Mouse (Mus musculus): ENCODE results near the gene Dlg2. TPM values are rescaled to one million over a fixed set of nuclear protein-coding genes. Genes with fewer than 3 reads are reported as not detected.

Dlg2 gene
- polyA plus RNA-seq, 1 experiment from 2014 or later: 8.1 TPM

DNA sequence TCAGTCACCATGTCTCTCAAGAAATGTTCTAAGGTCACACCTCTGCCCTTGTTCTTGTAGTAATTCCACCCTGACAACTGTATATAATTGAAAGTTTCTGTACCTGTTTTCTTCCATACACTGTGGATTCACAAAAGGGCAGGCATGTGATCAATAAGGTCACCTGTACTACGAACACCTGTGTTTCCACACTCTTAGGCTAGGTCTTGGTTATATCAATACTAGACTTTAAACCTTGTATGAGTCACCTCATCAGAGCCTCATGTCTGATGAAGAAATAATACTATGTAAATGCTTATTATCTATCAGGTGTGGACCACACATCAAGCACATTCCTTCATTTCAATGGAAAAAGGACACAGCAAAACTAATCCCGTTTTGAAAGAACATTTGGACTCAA lies 1831.7 kb downstream of the Dlg2 start:
- Histone ChIP-seq H3K27me3 (replicated peaks) (no peaks in the 10 kb centered on the region), H3K27ac (no peak overlapping the region), H3K9ac (no peak overlapping the region), H3K36me3 (no peaks in the 10 kb centered on the region), H3K4me1 (no peaks in the 10 kb centered on the region), H3K4me3 (no peak overlapping the region), H3K9me3 (no peaks in the 10 kb centered on the region), H3K4me2 (replicated peaks) (no peak overlapping the region)
- 88% methylated on average over 2 of the region's 2 CpGs for WGBS
- no peak for ATAC-seq (ENCODE audit: low FRiP score, low read depth)

DNA sequence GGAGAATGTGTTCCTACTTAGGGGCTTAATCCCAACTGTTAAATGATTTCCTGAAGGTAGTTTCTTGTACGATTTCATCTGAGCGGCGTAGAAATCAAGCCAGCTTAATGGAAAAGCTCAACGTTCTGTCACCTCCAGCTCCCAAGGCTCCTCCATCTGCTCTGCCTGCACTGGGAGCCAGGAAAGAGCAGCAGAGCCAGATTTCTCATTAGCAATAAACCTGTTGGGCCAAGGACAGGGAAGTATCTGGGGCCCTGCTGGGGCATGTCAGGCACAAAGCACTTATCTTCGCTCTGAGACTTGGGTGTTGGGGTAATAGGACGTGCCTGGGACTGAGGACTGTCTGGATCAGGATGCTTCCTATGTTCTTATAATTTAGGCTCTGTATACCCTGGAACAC lies 1839.9 kb downstream of the Dlg2 start:
- WGBS: 85% methylated on average over 6 of the region's 6 CpGs
- ATAC-seq (ENCODE audit: low FRiP score, low read depth): no peak

DNA sequence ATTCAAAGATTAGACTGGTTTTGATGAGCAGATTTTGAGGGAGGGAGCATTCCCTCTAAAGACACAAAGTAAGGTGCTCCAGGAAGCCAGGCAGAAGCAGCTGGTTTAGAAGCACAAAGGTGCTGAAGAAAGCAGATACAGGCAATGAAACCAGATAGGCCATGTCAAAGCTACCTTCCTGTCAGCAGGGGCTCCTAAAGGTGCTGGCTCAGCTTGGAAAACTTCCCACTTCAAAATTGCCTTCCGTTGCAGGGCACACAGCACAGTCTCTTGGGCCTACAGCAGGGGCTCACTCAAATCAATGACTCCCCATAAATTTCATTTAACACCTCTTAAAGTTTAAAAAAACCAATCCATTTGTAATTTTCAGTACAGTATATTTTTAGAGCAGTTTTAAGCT lies 1843.0 kb downstream of the Dlg2 start:
- Histone ChIP-seq H3K27me3 (replicated peaks) (no peaks in the 10 kb centered on the region), H3K4me3 (no peak overlapping the region), H3K36me3 (no peaks in the 10 kb centered on the region), H3K9ac (no peak overlapping the region), H3K4me1 (peaks cover 14% of the 10 kb centered on the region; the same call in 1 of the 2 replicates), H3K9me3 (no peaks in the 10 kb centered on the region), H3K4me2 (replicated peaks) (no peak overlapping the region), H3K27ac (no peak overlapping the region)
- WGBS: 65% methylated on average over 1 of the region's 1 CpGs
- ATAC-seq (ENCODE audit: low FRiP score, low read depth): no peak

More for the DNA sequence above, 1839.9 kb downstream of the Dlg2 start:
- no peak overlapping the region for H3K4me3 ChIP-seq
- no peak overlapping the region for H3K4me2 ChIP-seq (replicated peaks)
- no peaks in the 10 kb centered on the region for H3K36me3 ChIP-seq
- H3K9ac ChIP-seq: no peak overlapping the region
- no peak overlapping the region for H3K27ac ChIP-seq
- no peaks in the 10 kb centered on the region for H3K4me1 ChIP-seq
- no peaks in the 10 kb centered on the region for H3K27me3 ChIP-seq (replicated peaks)
- no peaks in the 10 kb centered on the region for H3K9me3 ChIP-seq

DNA sequence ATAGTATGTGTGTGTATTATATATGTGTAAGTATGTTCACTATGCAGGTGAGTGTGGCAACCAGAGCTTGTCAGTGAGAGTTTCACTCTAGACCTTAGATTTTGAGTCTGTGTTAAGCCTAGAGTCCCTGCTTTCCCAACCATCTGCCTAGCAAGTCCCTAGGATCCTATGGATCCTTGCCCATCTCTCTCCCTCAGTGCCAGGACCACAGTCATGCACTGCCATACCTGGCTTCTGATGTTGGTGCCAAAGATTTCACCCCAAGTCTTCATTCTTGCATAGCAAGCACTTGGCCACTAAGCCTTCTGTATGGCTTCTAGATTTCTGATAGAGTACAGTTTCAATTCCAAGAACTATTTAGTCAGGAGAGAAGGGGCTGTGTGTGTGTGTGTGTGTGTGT lies 1843.7 kb downstream of the Dlg2 start:
- Histone ChIP-seq H3K36me3 (no peaks in the 10 kb centered on the region), H3K4me1 (peaks cover 14% of the 10 kb centered on the region; the same call in 1 of the 2 replicates), H3K4me2 (replicated peaks) (no peak overlapping the region), H3K9me3 (no peaks in the 10 kb centered on the region), H3K27me3 (replicated peaks) (no peaks in the 10 kb centered on the region), H3K9ac (no peak overlapping the region), H3K27ac (no peak overlapping the region), H3K4me3 (no peak overlapping the region)
- no peak for ATAC-seq (ENCODE audit: low FRiP score, low read depth)

DNA sequence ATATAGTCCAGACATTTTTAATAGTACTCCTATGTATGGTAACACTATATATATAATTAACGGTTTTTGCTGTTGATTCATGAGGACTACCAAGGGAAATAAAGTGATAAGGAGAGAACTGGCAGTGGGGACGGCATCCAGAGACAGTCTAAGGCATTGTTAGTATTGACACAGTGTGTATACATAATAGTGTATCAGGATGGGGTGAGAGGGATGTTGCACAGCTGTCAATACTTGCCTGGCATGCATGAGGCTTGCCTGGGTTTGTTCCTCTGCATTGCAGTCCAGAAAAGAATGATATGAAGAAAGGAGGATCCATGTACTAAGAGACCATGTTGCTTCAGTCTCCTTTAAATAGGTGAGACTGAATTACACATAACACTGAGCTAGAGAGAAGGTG lies 1845.3 kb downstream of the Dlg2 start:
- no peak for ATAC-seq (ENCODE audit: low FRiP score, low read depth)
- Histone ChIP-seq H3K4me3 (no peak overlapping the region), H3K9ac (no peak overlapping the region), H3K4me2 (replicated peaks) (no peak overlapping the region), H3K36me3 (no peaks in the 10 kb centered on the region), H3K4me1 (peaks cover 14% of the 10 kb centered on the region; the same call in 1 of the 2 replicates), H3K9me3 (no peaks in the 10 kb centered on the region), H3K27ac (no peak overlapping the region), H3K27me3 (replicated peaks) (no peaks in the 10 kb centered on the region)
- whole genome bisulfite sequencing: 80% methylated on average over 2 of the region's 2 CpGs

DNA sequence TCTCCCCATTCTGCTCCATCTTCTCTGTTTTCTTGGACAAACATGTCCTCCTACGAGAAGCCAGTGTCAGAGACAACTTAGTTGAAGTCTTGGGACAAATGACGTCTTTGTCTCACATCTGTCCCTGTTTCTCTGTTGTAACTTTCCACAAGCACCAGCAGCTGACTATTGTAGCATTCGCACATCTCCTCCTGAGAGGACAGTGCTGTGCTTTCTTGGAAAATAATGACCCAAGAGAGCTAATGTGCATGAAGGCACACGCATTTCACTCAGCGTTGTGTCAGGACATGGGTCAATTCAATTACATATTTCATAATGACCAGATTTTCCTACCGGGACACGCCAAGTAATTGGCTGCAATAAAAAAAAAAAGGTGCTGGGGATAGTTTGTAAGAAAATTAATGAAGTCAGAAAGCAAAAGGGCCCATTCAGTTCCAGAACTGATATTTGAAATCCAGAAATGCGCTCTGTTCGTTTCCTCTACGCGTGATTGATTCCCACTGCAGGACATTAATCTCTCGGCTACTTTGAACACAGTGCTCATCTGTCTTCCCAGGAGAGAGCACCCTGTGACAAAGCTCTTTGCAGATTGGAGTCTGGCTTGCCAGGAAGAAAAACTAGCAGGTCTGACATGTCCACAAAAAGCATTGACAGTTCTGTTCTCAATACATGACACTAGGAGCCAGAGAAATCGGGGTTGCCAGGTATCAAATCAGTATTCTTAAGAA lies 1846.0 kb downstream of the Dlg2 start:
- no peaks in the 10 kb centered on the region for H3K36me3 ChIP-seq
- no peak overlapping the region for H3K9ac ChIP-seq
- H3K4me2 ChIP-seq (replicated peaks): no peak overlapping the region
- H3K27ac ChIP-seq: no peak overlapping the region
- 38% methylated on average over 13 of the region's 13 CpGs for WGBS
- no peaks in the 10 kb centered on the region for H3K27me3 ChIP-seq (replicated peaks)
- H3K4me1 ChIP-seq: peaks cover 14% of the 10 kb centered on the region; the same call in 1 of the 2 replicates
- 0 out of 2 replicates have a peak, but pooled peaks have one; percentile 48 for ATAC-seq (ENCODE audit: low FRiP score, low read depth)
- H3K4me3 ChIP-seq: no peak overlapping the region
- no peaks in the 10 kb centered on the region for H3K9me3 ChIP-seq

DNA sequence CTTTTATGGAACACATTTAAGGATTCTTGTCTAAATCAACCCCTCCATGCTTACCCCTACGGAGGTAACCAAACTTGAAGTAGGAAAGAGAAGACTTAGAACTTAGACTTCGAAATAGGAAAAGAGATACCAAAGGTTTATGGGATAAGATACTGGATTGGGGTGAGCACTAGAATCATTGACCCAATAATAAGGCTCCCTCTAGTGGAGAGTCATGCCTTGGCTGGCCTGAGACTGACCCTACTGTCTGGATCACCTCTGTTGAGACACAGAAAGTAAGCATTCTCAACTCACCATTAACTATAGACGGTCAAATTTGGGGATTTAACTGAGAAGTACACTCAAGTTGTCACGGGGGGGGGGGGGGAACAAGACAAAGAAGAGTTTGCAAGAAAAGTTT lies 1847.2 kb downstream of the Dlg2 start:
- H3K9me3 ChIP-seq: no peaks in the 10 kb centered on the region
- H3K27ac ChIP-seq: no peak overlapping the region
- H3K4me2 ChIP-seq (replicated peaks): no peak overlapping the region
- no peaks in the 10 kb centered on the region for H3K27me3 ChIP-seq (replicated peaks)
- peaks cover 14% of the 10 kb centered on the region; the same call in 1 of the 2 replicates for H3K4me1 ChIP-seq
- H3K4me3 ChIP-seq: no peak overlapping the region
- WGBS: 43% methylated on average over 4 of the region's 4 CpGs
- no peak for ATAC-seq (ENCODE audit: low FRiP score, low read depth)
- no peak overlapping the region for H3K9ac ChIP-seq
- H3K36me3 ChIP-seq: no peaks in the 10 kb centered on the region

DNA sequence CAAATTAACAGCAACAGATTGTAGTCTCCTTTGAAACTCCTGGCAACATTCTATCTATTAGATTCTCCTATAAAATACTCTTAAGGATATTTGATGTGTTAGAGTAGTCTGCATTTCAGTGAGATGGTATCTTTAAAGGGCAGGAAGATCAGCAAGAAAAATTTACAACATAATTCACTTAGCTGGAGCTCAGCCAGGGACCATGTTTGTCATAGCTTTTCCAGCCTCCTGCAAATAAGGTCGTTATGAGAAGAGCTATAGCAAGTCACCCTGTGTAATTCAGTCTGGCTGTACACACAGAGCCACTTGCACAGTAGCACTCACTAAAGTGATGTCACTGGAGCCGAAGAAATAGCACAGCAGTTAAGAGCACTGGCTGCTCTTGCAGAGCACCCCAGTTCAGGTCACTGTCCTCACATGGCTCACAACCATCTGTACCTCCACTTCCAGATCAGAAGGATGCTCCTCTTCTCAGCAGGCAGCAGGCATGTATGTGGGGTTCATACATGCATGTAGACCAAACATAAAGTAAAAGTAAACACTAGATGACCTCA lies 1850.9 kb downstream of the Dlg2 start:
- WGBS: 54% methylated on average over 2 of the region's 2 CpGs
- Histone ChIP-seq H3K4me1 (peaks cover 8% of the 10 kb centered on the region; the same call in 1 of the 2 replicates), H3K9ac (no peak overlapping the region), H3K4me2 (replicated peaks) (no peak overlapping the region), H3K9me3 (no peaks in the 10 kb centered on the region), H3K36me3 (no peaks in the 10 kb centered on the region), H3K27me3 (replicated peaks) (no peaks in the 10 kb centered on the region), H3K4me3 (no peak overlapping the region), H3K27ac (no peak overlapping the region)
- ATAC-seq (ENCODE audit: low FRiP score, low read depth): no peak

DNA sequence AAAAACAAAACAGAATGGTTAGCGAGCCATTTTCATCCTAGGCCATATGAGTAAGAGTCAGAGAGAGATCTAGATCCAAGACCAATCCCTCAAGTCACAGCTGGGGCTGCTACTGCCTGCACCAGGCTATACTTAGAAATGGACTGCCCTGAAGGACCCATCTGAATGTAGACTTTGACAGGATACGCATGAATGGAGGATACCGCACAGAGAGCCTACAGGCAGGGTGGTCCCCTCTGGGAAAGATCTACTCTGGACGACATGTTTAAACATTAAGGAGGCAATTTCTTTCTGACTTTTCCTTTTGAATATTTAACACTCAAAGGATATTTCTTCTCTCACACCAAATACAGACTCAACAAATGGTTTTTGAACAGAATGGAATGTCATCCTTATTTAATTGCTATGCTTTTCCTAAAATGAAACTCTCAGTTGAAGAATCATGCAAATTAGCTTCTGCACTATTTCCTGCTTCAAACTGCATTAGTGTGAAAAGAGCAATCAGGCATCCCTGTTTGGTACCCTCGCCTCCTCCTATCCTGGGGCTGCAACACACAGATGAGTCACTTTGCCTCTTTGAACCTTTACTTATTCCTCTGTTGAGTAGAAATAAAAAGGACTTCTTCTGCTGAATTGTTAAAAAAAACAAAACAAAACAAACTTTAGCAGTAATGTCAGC lies 1856.9 kb downstream of the Dlg2 start:
- Histone ChIP-seq H3K9ac (no peak overlapping the region), H3K36me3 (no peaks in the 10 kb centered on the region)
- 75% methylated on average over 5 of the region's 5 CpGs for WGBS

DNA sequence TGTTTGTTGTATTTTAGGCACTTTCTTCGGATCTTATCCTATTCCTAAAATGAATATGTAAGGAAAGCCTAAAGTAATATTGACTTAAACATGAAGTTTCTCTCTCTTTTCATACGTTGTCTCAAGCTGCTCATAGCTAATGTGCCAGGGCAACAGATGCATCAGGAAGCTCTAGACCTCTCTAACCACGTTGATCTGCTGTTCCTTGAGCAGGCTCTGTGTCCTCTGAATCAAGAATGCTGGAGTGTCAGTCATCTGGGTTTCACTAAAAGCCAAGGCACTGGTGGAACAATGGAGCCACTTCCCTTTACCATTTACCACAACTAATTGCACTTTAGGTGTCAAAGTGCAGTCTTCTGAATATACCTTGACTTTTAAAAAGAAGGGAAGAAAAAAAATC lies 1880.1 kb downstream of the Dlg2 start:
- no peak overlapping the region for H3K4me2 ChIP-seq (replicated peaks)
- H3K27me3 ChIP-seq (replicated peaks): no peaks in the 10 kb centered on the region
- H3K9me3 ChIP-seq: no peaks in the 10 kb centered on the region
- ATAC-seq (ENCODE audit: low FRiP score, low read depth): no peak
- no peak overlapping the region for H3K27ac ChIP-seq
- no peak overlapping the region for H3K4me3 ChIP-seq
- 75% methylated on average over 3 of the region's 3 CpGs for WGBS
- H3K36me3 ChIP-seq: no peaks in the 10 kb centered on the region
- H3K9ac ChIP-seq: no peak overlapping the region
- H3K4me1 ChIP-seq: no peaks in the 10 kb centered on the region

More for the DNA sequence above, 1856.9 kb downstream of the Dlg2 start:
- Histone ChIP-seq H3K27ac (no peak overlapping the region), H3K9me3 (no peaks in the 10 kb centered on the region), H3K4me3 (no peak overlapping the region), H3K27me3 (replicated peaks) (no peaks in the 10 kb centered on the region), H3K4me2 (replicated peaks) (no peak overlapping the region), H3K4me1 (no peaks in the 10 kb centered on the region)
- no peak for ATAC-seq (ENCODE audit: low FRiP score, low read depth)

DNA sequence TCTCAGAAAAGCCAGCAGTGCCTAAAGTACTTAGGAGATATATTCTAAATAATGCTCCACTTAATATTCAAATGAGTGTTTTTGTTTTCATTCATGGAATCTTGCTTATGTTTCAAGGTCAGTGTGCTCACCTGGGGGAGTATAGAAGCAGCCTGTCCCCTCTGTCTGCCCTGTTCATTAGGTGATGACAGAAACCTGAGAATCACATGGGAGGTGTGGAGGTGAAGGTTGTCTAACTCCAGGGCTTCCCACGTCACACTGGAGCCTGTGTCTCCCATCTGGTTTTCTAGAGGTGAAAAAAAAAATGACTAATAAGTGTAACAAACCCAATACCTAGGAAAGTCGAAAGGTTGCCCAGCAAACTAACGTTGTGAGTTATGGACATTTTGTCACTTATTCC lies 1886.9 kb downstream of the Dlg2 start:
- no peak overlapping the region for H3K9ac ChIP-seq
- H3K4me1 ChIP-seq: no peaks in the 10 kb centered on the region
- no peaks in the 10 kb centered on the region for H3K9me3 ChIP-seq
- ATAC-seq (ENCODE audit: low FRiP score, low read depth): no peak
- no peaks in the 10 kb centered on the region for H3K36me3 ChIP-seq
- no peaks in the 10 kb centered on the region for H3K27me3 ChIP-seq (replicated peaks)
- H3K27ac ChIP-seq: no peak overlapping the region
- WGBS: 79% methylated on average over 3 of the region's 3 CpGs
- H3K4me3 ChIP-seq: no peak overlapping the region
- H3K4me2 ChIP-seq (replicated peaks): no peak overlapping the region

DNA sequence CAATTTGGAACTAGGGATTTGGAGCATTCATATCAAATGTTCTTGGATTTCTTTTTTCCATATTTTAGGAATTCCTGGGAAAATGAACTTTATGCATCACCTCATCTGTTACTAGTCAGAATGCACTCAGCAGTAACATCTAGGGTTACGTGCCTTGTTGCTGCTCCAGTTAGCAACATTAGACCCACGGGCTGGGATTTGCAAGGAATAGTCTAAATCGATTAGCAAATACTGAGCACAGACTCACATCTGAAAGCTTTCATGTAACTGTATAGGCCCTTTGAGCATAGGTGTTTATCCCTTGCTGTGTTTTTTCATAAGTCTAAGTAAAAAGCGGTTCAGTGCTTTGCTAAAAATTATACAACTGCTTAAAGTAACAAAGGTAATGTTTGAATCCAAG lies 1887.3 kb downstream of the Dlg2 start:
- Histone ChIP-seq H3K4me2 (replicated peaks) (no peak overlapping the region), H3K9ac (no peak overlapping the region), H3K27ac (no peak overlapping the region), H3K27me3 (replicated peaks) (no peaks in the 10 kb centered on the region), H3K4me1 (no peaks in the 10 kb centered on the region), H3K36me3 (no peaks in the 10 kb centered on the region), H3K4me3 (no peak overlapping the region), H3K9me3 (no peaks in the 10 kb centered on the region)
- ATAC-seq (ENCODE audit: low FRiP score, low read depth): no peak
- 89% methylated on average over 4 of the region's 4 CpGs for WGBS

All from neural tube, embryonic 12.5 days (tissue).